Mouse (Mus musculus) liver, embryonic 15.5 days (tissue): ENCODE results near the gene Sult2a8. TPM values are rescaled to one million over a fixed set of nuclear protein-coding genes. Genes with fewer than 3 reads are reported as not detected.
"Not testable (repeated sequence)": the region's sequence is repeated elsewhere in the genome, so short reads cannot be mapped to it uniquely, and the experiment has no call there.

Experiments
- ATAC-seq: fragments of 200-750 bp; cut with Nextera tagmentation; 2 replicates; pipeline ENCODE4 v1.8.0; 2017; ENCODE audit warnings: moderate number of reproducible peaks, mild to moderate bottlenecking, moderate library complexity; ENCODE audit not compliant: insufficient read depth
- H3K27ac ChIP-seq: fragments of 300-500 bp; sonication (generic); replicated peaks from 2 replicates; pipeline ENCODE4 v1.5.1; 2015; ENCODE audit warnings: mild to moderate bottlenecking, inconsistent platforms
- H3K27me3 ChIP-seq: fragments of 300-500 bp; sonication (generic); 2 replicates; pipeline ENCODE4 v1.6.1; 2015; ENCODE audit warnings: mild to moderate bottlenecking, inconsistent platforms
- H3K36me3 ChIP-seq: fragments of 300-500 bp; sonication (generic); replicated peaks from 2 replicates; pipeline ENCODE4 v1.6.1; 2015; ENCODE audit warnings: moderate library complexity, mild to moderate bottlenecking, inconsistent platforms
- H3K4me1 ChIP-seq: fragments of 300-500 bp; sonication (generic); replicated peaks from 2 replicates; pipeline ENCODE4 v1.6.1; 2015; ENCODE audit warnings: inconsistent platforms
- H3K4me2 ChIP-seq: fragments of 300-500 bp; sonication (generic); 2 replicates; pipeline ENCODE4 v1.6.1; 2015; ENCODE audit warnings: moderate library complexity, mild to moderate bottlenecking, inconsistent platforms
- H3K4me3 ChIP-seq: fragments of 300-500 bp; sonication (generic); replicated peaks from 2 replicates; pipeline ENCODE4 v1.5.1; 2015; ENCODE audit warnings: mild to moderate bottlenecking, inconsistent platforms
- H3K9ac ChIP-seq: fragments of 300-500 bp; sonication (generic); 2 replicates; pipeline ENCODE4 v1.6.1; 2015; ENCODE audit warnings: moderate library complexity, mild to moderate bottlenecking, inconsistent platforms
- H3K9me3 ChIP-seq: fragments of 300-500 bp; sonication (generic); replicated peaks from 2 replicates; pipeline ENCODE4 v1.6.1; 2016; ENCODE audit warnings: inconsistent platforms
- WGBS: fragments of 180-500 bp; shearing (Covaris S2); methylation state at CpG from one replicate; pipeline ENCODE4 v1.1.7; 2015; ENCODE audit warnings: mixed read lengths; ENCODE audit not compliant: insufficient replicate concordance; 5-methylcytosine and 5-hydroxymethylcytosine counted together
- polyA plus RNA-seq: library from polyadenylated mRNA; unstranded; fragments of >200 nt; fragmentation: Nextera tagmentation; extraction: Ambion mirVana; gene quantifications from 2 replicates; pipeline ENCODE4 v1.2.1, GENCODE M21; 2015

Sult2a8 gene
- 2.8 and 3.2 TPM in 2 replicates for polyA plus RNA-seq

GRCm38 (mm10) chr7:14446534-14446933 is at the start of gene Sult2a8:
Gene Sult2a8, minus strand, starts transcription at chr7:14446769.
- Histone ChIP-seq H3K9ac (no peak within 1 kb of the TSS), H3K36me3 (no peaks in the 10 kb centered on the region), H3K9me3 (no peaks in the 10 kb centered on the region), H3K4me2 (no peak within 1 kb of the TSS), H3K4me3 (no peak within 1 kb of the TSS), H3K27me3 (no peaks in the 10 kb centered on the region), H3K27ac (no peak within 1 kb of the TSS), H3K4me1 (no peaks in the 10 kb centered on the region)
- ATAC-seq: no peak
- WGBS: 42% methylated on average over 3 of the region's 3 CpGs

DNA sequence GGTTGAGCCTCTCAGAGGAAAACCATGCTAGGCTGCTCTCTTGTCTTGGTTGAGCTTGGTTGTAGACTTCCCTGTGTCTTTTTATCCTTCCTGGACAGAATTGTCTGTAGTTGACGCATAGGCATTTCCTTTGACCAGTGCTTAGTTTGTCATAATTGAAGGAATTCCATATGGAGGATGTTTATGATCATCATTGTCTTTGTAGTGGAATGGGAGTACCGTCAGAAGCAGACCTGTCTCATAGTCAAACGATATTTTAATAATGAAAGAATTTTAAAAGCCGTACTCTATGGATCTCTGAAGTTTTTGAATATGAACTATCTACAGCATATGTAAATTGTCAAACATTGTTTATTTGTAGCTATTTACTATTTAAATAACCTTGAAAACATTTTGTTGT is 47.6 kb upstream of the Sult2a8 start, which contains the start of gene Sult2a7:
Gene Sult2a7, minus strand, starts transcription at position 101 of the 400 bp plus-strand sequence.
- no peaks in the 10 kb centered on the region for H3K27me3 ChIP-seq
- H3K9me3 ChIP-seq: no peaks in the 10 kb centered on the region
- 70% methylated on average over 4 of the region's 4 CpGs for WGBS
- no peak within 1 kb of the TSS for H3K27ac ChIP-seq
- no peak for ATAC-seq
- no peaks in the 10 kb centered on the region for H3K4me1 ChIP-seq
- H3K4me3 ChIP-seq: no peak within 1 kb of the TSS
- no peak within 1 kb of the TSS for H3K4me2 ChIP-seq
- no peak within 1 kb of the TSS for H3K9ac ChIP-seq
- H3K36me3 ChIP-seq: no peaks in the 10 kb centered on the region

DNA sequence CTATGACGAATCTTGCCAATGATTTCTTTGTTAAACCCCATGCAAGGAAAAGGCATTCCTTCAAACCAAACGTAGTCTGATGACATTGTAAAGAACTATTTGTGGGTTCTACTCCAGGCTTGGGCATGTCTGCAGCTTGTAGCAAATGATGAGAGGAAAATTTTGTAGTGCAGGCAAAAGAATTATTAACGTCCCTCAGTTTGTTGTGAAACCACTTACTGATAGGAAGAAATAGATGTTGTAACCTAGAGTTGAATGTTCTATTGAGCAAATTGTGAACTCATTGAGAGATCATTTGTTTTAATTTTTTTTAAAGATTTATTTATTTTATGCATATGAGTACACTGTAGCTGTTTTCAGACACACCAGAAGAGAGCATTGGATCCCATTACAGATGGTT is 46.3 kb upstream of the Sult2a8 start:
- Histone ChIP-seq H3K36me3 (no peaks in the 10 kb centered on the region), H3K27me3 (no peaks in the 10 kb centered on the region), H3K4me3 (no peak overlapping the region), H3K4me2 (no peak overlapping the region), H3K9ac (no peak overlapping the region), H3K9me3 (no peaks in the 10 kb centered on the region), H3K4me1 (no peaks in the 10 kb centered on the region), H3K27ac (no peak overlapping the region)
- WGBS: 51% methylated on average over 3 of the region's 3 CpGs
- ATAC-seq: no peak

DNA sequence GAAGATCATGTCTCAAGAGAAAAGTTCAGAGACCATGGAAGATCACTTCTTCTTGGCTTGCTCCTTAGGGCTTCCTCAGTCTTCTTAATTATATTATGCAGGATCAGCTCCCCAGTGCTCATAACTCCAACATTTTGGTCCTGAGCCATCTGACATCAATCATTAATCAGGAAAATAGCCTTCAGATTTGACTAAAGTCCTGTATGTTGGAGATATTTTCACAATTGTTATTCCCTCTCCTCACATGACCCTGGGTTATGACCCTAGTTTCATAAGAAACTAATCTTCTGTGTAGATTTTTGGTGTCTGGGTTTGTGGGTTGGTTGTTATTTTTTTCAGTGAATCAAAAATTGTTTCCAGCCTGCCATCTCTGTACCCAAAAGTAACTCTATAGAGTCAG is 7.0 kb downstream of the Sult2a8 start:
- no peak for ATAC-seq
- no peak overlapping the region for H3K27ac ChIP-seq
- no peak overlapping the region for H3K4me3 ChIP-seq

DNA sequence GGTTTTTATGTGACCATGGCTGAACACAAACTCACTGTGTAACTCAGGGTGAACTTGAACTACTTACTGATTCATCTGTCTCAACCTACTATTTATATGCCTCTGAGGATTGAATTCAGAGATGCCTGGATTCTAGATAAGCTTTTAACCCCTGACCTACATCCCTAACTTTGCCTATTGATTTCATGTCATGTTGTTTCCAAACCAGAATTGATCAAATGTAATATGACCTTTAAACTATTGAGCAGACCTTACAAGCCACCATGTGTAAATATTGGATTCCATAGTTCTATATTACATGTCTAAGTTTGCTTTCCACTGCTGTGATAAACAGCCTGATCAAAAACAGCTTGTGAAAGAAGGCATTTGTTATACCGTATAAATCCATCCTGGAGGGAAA is 8.1 kb downstream of the Sult2a8 start:
- Histone ChIP-seq H3K27me3 (no peaks in the 10 kb centered on the region), H3K4me2 (no peak overlapping the region), H3K27ac (no peak overlapping the region), H3K9me3 (no peaks in the 10 kb centered on the region), H3K36me3 (no peaks in the 10 kb centered on the region), H3K9ac (no peak overlapping the region), H3K4me3 (no peak overlapping the region), H3K4me1 (no peaks in the 10 kb centered on the region)
- peak; percentile 83 for ATAC-seq
- 38% methylated on average over 1 of the region's 1 CpGs for WGBS

More for the DNA sequence above, 7.0 kb downstream of the Sult2a8 start:
- Histone ChIP-seq H3K36me3 (no peaks in the 10 kb centered on the region), H3K27me3 (no peaks in the 10 kb centered on the region), H3K9me3 (no peaks in the 10 kb centered on the region), H3K4me1 (no peaks in the 10 kb centered on the region), H3K4me2 (no peak overlapping the region), H3K9ac (no peak overlapping the region)

GRCm38 (mm10) chr7:14438029-14438428 is 8.5 kb downstream of the Sult2a8 start:
- H3K27ac ChIP-seq: no peak overlapping the region
- peak; percentile 58; the same call in 1 of the 2 replicates for ATAC-seq
- WGBS: 57% methylated on average over 2 of the region's 2 CpGs

DNA sequence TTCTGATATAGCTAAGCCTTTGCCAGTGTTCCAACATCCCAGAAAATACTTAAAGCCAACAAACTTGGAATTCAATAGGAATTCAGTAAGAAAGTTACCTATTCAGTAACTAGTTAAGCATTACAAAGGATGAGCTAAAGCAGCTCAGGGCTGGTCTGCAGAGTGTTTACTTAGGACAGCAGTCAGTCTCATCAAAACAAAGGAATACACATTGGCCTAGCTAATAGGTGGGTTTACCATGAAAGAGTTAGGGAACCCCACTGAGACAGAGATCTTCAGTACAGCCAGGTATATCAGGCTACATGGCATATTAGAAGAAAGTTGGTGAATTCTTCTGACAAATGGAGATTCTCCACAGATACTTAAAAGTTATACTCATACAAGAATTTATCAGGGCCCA is 47.2 kb downstream of the Sult2a8 start:
- not testable (repeated sequence) for H3K4me2 ChIP-seq, H3K9ac ChIP-seq, ATAC-seq, H3K9me3 ChIP-seq, H3K36me3 ChIP-seq, H3K4me3 ChIP-seq, H3K27ac ChIP-seq, H3K4me1 ChIP-seq, H3K27me3 ChIP-seq

More at GRCm38 (mm10) chr7:14438029-14438428, 8.5 kb downstream of the Sult2a8 start:
- Histone ChIP-seq H3K9ac (no peak overlapping the region), H3K4me2 (no peak overlapping the region), H3K4me1 (no peaks in the 10 kb centered on the region), H3K9me3 (no peaks in the 10 kb centered on the region), H3K4me3 (no peak overlapping the region), H3K27me3 (no peaks in the 10 kb centered on the region), H3K36me3 (no peaks in the 10 kb centered on the region)

GRCm38 (mm10) chr7:14396462-14396861 is 50.1 kb downstream of the Sult2a8 start:
- Histone ChIP-seq H3K36me3 (no peaks in the 10 kb centered on the region), H3K9me3 (no peaks in the 10 kb centered on the region), H3K4me3 (no peak overlapping the region), H3K27me3 (no peaks in the 10 kb centered on the region), H3K4me2 (no peak overlapping the region), H3K4me1 (no peaks in the 10 kb centered on the region), H3K27ac (no peak overlapping the region), H3K9ac (no peak overlapping the region)
- no peak for ATAC-seq

Other genes starting within 250 kb of the Sult2a8 start
- gene Sult2a6, start 191.9 kb downstream of the Sult2a8 start, polyA plus RNA-seq: 0.20 and 0.36 TPM in 2 replicates
- 0.09 TPM in 1 of 2 replicates, not detected in the other for gene Obox8, start 113.2 kb downstream of the Sult2a8 start, polyA plus RNA-seq
- not detected in 2 replicates for gene Sult2a7, start 47.5 kb upstream of the Sult2a8 start, polyA plus RNA-seq
- 0.06 TPM in 1 of 2 replicates, not detected in the other for gene Vmn1r90, start 116.7 kb upstream of the Sult2a8 start, polyA plus RNA-seq
- gene Obox7, start 212.7 kb upstream of the Sult2a8 start, polyA plus RNA-seq: not detected in 2 replicates